Mouse (Mus musculus) naive thymus-derived CD4-positive, alpha-beta T cell, adult 2 months (primary cell): ENCODE results near the gene Gm20388.

Source experiments
- DNase-seq: peaks from one replicate; pipeline ENCODE4 v3.0.0-alpha.2; 2011; ENCODE audit warnings: low read depth

Gene Gm20388

GRCm38 (mm10) chr8:124301935-124302555 is 4391.4 kb downstream of the Gm20388 start:
- no peak for DNase-seq

DNA sequence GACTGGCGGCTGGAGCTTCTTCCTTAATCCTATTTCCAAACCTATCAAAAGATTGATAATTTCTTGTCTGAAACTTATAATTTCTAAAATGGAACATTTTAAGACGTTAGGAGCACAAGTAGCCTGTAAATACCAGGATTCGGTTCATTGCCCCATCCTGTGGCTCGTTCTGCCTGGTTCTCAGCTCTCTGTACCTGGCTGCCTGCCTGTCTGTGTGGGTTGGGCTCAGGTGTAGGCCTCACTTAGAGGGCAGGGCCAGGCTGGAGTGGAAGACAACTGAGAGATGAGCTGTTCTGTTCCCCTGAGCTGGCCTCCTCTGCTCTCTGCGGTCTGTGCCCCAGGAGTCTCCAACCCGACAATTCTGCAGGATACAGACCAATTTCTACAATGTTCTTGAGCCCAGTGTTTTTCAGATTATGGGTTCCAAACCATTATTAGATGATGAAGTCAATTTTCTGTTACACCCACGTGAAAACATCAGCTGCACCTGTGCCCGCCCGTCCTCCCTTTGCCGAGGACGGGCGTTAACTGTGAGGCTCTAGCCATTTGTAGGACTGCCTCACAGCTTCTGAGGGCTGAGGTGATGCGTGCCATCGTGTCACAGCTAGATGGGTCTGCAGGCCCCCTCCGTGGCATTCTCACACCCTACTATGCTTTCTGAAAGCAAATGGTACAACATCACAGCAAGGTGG is 4392.7 kb downstream of the Gm20388 start:
- no peak for DNase-seq

GRCm38 (mm10) chr8:124304141-124304540 is 4393.5 kb downstream of the Gm20388 start:
- no peak for DNase-seq

DNA sequence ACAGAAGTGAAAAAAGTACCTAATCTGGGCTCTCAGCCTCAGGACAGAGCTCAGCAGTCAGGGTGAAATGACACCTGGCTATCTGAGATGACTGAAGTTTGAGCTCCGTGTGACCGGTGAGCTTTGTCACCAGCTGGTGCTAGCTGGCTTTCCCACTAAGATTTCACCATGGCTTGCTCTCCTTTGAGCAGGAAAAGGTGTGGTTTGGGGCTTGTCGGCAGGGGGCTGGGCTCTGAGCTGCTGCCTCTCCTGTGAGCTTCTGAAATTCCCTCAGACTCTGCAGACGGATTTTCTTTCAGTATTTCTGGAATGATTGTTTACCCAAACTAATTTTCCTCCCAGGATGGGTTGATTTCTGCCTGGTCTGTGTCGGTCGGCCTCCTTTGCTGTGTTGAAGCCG is 4395.9 kb downstream of the Gm20388 start:
- DNase-seq = no peak

- DNase-seq = no peak
Observed at GRCm38 (mm10) chr8:124307700-124308099, 4397.1 kb downstream of the Gm20388 start.

- no peak for DNase-seq
Observed at GRCm38 (mm10) chr8:124310509-124310908, 4399.9 kb downstream of the Gm20388 start.

DNA sequence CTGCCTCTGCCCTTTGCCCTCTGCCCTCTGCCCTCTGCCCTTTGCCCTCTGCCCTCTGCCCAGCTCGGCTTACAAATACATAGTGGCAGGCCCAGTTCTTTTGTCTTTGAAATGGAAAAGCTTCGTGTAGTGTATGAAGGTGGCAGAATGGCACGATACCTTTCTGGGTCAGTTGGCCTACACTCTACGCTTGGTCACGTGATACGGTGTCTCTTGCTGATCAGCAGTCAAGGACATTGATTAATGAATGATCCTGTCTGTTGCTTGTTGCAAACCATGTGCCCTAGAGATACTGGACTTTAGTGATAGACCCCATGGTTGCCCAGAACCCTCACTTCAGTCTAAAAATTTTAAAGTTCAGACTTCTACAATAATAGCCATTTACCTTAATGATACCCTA is 4400.5 kb downstream of the Gm20388 start:
- no peak for DNase-seq

- no peak for DNase-seq
Observed at GRCm38 (mm10) chr8:124311723-124312122, 4401.1 kb downstream of the Gm20388 start.

DNA sequence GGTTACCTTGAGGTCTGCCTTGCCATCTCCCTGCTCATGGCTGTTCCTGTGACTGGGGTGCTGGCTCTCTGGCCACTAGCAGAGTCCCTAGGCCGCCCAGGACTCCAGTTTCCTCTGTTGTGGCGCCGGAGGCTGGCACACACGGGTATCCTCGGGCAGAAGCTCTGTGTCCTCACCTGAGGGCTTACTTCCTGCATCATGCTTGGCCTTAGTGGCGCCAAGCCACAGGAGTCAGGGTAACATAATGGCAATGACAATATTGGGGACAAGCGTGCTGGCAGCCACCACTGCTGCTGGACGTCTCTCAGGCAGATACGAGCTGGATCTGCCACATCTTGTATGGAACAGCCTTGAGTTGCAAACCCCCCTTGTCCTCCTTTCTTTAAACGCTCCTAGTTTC is 4401.6 kb downstream of the Gm20388 start:
- no peak for DNase-seq

GRCm38 (mm10) chr8:124314803-124315202 is 4404.2 kb downstream of the Gm20388 start:
- peak; percentile 77 for DNase-seq

- peak; percentile 18 for DNase-seq
Observed at GRCm38 (mm10) chr8:124316466-124317136, 4406.0 kb downstream of the Gm20388 start.

DNA sequence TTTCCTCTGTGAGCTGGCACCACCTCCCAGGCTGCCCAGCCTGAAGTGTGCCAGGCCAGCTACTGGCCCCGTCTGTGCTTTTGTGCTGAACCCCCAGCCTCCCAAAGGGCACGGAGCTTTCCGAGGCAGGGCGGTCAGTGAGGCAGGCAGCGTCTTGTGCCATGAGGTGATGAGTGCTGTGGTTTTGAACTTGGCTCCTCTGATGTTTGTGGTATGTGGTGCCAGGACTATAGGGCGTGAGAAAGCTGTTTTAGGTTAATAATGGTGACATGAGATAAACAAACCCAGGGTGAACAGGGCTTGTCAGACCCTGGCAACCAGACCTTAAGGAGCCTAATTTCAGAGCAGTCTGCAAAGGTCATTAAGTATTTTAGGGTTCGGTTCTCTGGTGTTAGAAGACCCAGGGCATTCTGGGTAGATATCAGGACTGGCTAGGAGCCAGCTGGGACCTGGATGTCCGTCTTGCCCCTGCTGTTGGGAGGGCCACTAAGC is 4406.6 kb downstream of the Gm20388 start:
- DNase-seq = peak; percentile 57

DNA sequence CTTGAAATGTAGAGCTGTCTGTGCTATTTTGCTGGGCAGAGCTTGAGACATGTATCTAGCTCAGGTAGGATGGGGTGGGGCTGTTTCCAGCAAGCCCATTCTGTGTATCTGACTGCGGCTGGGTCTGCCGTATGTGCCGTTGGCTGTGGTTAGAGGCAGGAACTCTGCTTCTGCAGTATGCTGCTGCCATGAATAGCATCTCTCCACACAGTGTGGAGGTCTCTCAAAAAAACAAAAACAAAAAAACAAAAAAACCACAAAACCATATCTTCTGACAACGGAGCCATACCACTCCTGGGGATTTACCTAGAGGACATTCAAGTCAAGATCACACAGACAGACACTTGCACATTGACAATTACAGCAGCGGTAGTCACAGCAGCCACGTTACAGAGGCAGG is 4407.2 kb downstream of the Gm20388 start:
- DNase-seq = peak; percentile 85

DNA sequence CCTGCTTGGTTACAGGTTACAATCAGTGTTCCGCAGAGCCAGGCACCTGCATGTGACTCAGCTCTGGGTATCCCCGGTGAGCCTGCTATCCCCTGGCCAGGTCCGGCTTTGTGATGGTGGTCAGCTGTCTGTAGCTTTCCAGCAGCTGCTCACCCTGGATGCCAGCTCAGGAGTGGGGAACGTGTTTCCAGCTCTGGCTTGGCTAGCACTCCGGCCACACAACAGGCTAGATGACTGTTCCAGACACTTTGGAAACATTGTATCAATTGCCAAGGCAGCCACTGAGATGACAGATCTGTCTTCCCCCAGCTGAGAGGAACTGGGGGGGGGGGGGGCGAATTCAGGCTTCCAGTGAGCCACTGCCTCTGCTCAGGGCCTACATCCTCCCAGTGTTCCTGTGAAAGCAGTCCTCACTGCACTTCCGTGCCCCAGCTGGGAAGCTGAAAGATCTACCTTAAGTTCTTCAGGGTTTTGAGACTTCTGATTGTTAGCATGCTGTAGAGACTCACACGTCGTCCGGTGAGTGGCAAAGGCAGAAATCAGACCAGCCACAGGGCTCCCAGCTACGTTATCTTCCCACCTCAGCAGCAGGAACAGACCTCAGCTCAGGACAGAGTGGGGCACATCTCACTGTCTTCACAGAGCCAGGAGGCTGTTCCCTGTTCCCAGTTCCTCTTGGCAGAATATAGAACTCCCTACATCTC is 4408.1 kb downstream of the Gm20388 start:
- peak; percentile 54 for DNase-seq

DNA sequence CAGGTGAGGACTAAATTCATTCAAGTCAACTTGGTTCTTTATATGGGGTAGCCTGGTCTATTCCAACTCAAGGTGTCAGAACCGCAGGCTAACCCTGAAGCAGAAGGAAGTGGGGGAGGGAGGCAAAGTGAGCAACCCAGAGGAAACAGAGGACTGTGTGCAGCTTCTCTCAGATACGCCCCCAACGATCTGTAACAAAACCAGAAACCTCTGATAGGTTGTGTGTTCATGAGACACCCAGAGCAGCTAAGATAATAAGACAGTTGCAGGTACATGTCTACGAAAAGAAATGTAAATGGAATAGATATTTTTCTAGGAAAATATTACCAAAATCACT is 4408.6 kb downstream of the Gm20388 start:
- DNase-seq = peak; percentile 66

GRCm38 (mm10) chr8:124321227-124321840 is 4410.7 kb downstream of the Gm20388 start:
- no peak for DNase-seq

DNA sequence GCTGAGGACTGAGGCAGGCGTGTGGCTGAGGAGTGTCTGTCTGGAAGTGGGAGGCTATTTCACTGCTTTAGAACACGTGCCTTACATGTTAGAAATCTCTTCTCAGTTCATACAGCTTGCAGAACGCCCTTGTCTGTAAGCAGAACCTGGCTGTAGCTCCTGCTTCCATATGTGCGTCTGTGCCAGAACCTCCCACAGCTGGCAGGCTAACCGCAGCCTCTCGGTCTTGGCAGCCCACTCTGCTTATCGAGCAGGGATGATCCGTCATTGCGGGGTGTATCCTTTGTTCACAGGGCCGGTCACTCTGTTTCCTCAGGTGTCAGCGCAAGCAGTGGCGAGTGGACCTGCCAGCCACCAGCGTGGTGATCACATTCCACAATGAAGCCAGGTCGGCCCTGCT is 4412.7 kb downstream of the Gm20388 start:
- no peak for DNase-seq

GRCm38 (mm10) chr8:124328259-124328658 is 4417.6 kb downstream of the Gm20388 start:
- no peak for DNase-seq

- no peak for DNase-seq
Observed at GRCm38 (mm10) chr8:124329690-124330089, 4419.0 kb downstream of the Gm20388 start.

DNA sequence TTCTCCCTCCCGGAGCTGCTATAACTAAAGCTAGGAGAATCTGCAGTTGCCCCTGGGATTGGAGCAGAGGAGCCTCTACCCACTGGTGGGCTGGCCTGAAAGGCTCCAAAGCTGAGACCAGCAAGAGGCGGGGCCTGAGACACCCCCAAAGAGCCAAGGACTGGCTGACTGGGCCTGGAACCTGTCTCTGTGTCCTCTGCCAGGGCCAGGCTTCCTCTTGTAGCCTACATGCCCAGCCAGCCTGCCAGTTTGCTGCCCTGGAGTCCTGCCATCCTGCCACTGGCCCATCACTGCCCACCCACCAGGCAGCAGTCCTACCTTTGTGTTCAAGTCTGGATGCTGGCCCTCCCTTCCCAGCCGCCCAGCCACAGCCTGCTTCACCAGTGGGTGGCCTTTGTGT is 4419.8 kb downstream of the Gm20388 start:
- DNase-seq = no peak

- DNase-seq = no peak
Observed at GRCm38 (mm10) chr8:124331094-124331493, 4420.5 kb downstream of the Gm20388 start.

- DNase-seq = no peak
Observed at GRCm38 (mm10) chr8:124331706-124332105, 4421.1 kb downstream of the Gm20388 start.
